Mouse (Mus musculus) neural tube, embryonic 14.5 days (tissue): ENCODE measurements around the gene Slx1b. TPM values are rescaled to one million over a fixed set of nuclear protein-coding genes. Genes with fewer than 3 reads are reported as not detected.

ENCODE experiments used
- ATAC-seq: fragments of 200-750 bp; cut with Nextera tagmentation; 2 replicates; pipeline ENCODE4 v1.8.0; 2017; ENCODE audit warnings: low read depth, mild to moderate bottlenecking, moderate TSS enrichment, moderate library complexity
- H3K27ac ChIP-seq: fragments of 300-500 bp; sonication (generic); 2 replicates; pipeline ENCODE4 v1.5.1; 2014; ENCODE audit warnings: low read depth, mild to moderate bottlenecking, control low read depth, low read length, moderate library complexity, mixed read lengths
- H3K27me3 ChIP-seq: fragments of 300-500 bp; sonication (generic); 2 replicates; pipeline ENCODE4 v1.6.1; 2014; ENCODE audit warnings: low read length; ENCODE audit not compliant: control insufficient read depth, insufficient read depth
- H3K36me3 ChIP-seq: fragments of 300-500 bp; sonication (generic); 2 replicates; pipeline ENCODE4 v1.6.1; 2014; ENCODE audit warnings: low read length, mixed read lengths; ENCODE audit not compliant: control insufficient read depth, insufficient read depth
- H3K4me1 ChIP-seq: fragments of 300-500 bp; sonication (generic); 2 replicates; pipeline ENCODE4 v1.6.1; 2014; ENCODE audit warnings: low read length; ENCODE audit not compliant: control insufficient read depth, insufficient read depth
- H3K4me2 ChIP-seq: fragments of 300-500 bp; sonication (generic); 2 replicates; pipeline ENCODE4 v1.6.1; 2014; ENCODE audit warnings: mild to moderate bottlenecking, low read depth, low read length, control low read depth
- H3K4me3 ChIP-seq: fragments of 300-500 bp; sonication (generic); 2 replicates; pipeline ENCODE4 v1.5.1; 2014; ENCODE audit warnings: low read depth, low read length, control low read depth, mixed read lengths
- H3K9ac ChIP-seq: fragments of 300-500 bp; sonication (generic); replicated peaks from 2 replicates; pipeline ENCODE4 v1.6.1; 2014; ENCODE audit warnings: low read depth, mild to moderate bottlenecking, control low read depth, low read length, mixed read lengths
- H3K9me3 ChIP-seq: fragments of 300-500 bp; sonication (generic); 2 replicates; pipeline ENCODE4 v1.6.1; 2016; ENCODE audit warnings: low read length; ENCODE audit not compliant: control insufficient read depth
- WGBS: fragments of 180-500 bp; shearing (Covaris S2); extraction: QIAGEN DNeasy Blood & Tissue Kit; methylation state at CpG from one replicate; pipeline ENCODE4 v1.1.7; 2014; 5-methylcytosine and 5-hydroxymethylcytosine counted together
- polyA plus RNA-seq: library from polyadenylated mRNA; unstranded; fragments of >200 nt; fragmentation: Nextera tagmentation; extraction: Ambion mirVana; gene quantifications from 2 replicates; pipeline ENCODE4 v1.2.1, GENCODE M21; 2014

Slx1b gene
- polyA plus RNA-seq, 1 experiment from 2014 or later, result 11.2 TPM

DNA sequence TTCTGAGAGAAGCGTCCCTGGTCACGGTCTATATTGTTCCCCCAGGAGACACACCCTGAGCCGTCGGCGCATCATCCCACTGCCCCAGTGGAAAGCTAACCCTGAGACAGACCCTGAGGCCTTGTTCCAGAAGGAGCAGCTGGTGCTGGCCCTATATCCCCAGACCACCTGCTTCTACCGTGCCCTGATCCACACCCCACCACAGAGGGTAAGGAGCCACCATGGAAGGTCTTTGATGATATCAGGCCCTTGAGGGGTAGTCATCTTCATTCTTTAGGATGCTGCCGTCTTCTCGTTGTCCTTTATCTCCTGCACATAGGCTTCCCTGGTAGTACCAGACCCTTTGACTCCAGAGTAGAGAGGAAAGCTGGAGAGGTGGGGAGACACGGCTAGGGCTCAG, 23.5 kb downstream of the Slx1b start:
- no peaks in the 10 kb centered on the region for H3K4me1 ChIP-seq
- no peak overlapping the region for H3K4me3 ChIP-seq
- H3K36me3 ChIP-seq, result peaks cover 9% of the 10 kb centered on the region; the same call in 1 of the 2 replicates
- no peak overlapping the region for H3K27ac ChIP-seq
- no peaks in the 10 kb centered on the region for H3K9me3 ChIP-seq
- 94% methylated on average over 9 of the region's 9 CpGs for WGBS
- no peak overlapping the region for H3K9ac ChIP-seq
- no peaks in the 10 kb centered on the region for H3K27me3 ChIP-seq
- ATAC-seq, result no peak
- no peak overlapping the region for H3K4me2 ChIP-seq

DNA sequence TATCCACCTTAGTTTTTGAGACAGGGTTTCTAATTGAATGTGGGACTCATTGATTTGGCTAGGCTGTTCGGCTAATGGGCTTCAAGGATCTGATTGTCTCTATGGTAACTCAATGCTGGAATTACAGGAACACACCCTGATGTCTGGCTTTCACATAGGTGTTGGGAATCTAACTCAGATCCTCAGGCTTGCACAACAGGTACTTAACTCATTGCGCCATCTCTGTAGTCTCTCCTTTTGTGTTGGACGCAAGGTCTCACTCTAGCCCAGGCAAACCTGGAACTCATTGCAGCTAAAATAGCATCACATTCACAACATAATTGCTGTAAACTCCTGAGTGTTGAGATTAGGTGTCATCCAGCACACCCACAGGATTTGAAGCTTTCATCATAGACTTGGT, 25.4 kb downstream of the Slx1b start:
- no peak for ATAC-seq
- WGBS, result 87% methylated on average over 3 of the region's 3 CpGs
- no peak overlapping the region for H3K4me2 ChIP-seq
- H3K27ac ChIP-seq, result no peak overlapping the region
- H3K9ac ChIP-seq, result no peak overlapping the region
- H3K4me3 ChIP-seq, result no peak overlapping the region
- H3K4me1 ChIP-seq, result no peaks in the 10 kb centered on the region
- no peaks in the 10 kb centered on the region for H3K9me3 ChIP-seq
- no peaks in the 10 kb centered on the region for H3K27me3 ChIP-seq
- peaks cover 12% of the 10 kb centered on the region; the same call in 1 of the 2 replicates for H3K36me3 ChIP-seq

- no peak for ATAC-seq
- H3K4me1 ChIP-seq, result no peaks in the 10 kb centered on the region
- no peaks in the 10 kb centered on the region for H3K27me3 ChIP-seq
- H3K9ac ChIP-seq, result no peak overlapping the region
- H3K9me3 ChIP-seq, result no peaks in the 10 kb centered on the region
- no peak overlapping the region for H3K4me2 ChIP-seq
- no peak overlapping the region for H3K4me3 ChIP-seq
- H3K27ac ChIP-seq, result no peak overlapping the region
- peaks cover 15% of the 10 kb centered on the region; the same call in 1 of the 2 replicates for H3K36me3 ChIP-seq
- 86% methylated on average over 5 of the region's 5 CpGs for WGBS
Measured at GRCm38 (mm10) chr7:126668452-126668851, 27.1 kb downstream of the Slx1b start.

- no peaks in the 10 kb centered on the region for H3K9me3 ChIP-seq
- no peaks in the 10 kb centered on the region for H3K27me3 ChIP-seq
- no peak for ATAC-seq
- 78% methylated on average over 9 of the region's 9 CpGs for WGBS
- H3K9ac ChIP-seq, result no peak overlapping the region
- H3K36me3 ChIP-seq, result peaks cover 22% of the 10 kb centered on the region
- H3K4me2 ChIP-seq, result no peak overlapping the region
- H3K27ac ChIP-seq, result no peak overlapping the region
- no peak overlapping the region for H3K4me3 ChIP-seq
- H3K4me1 ChIP-seq, result no peaks in the 10 kb centered on the region
Measured at GRCm38 (mm10) chr7:126667495-126668090, 28.0 kb downstream of the Slx1b start.

- peaks cover 15% of the 10 kb centered on the region for H3K36me3 ChIP-seq
- H3K4me2 ChIP-seq, result no peak overlapping the region
- no peaks in the 10 kb centered on the region for H3K27me3 ChIP-seq
- no peaks in the 10 kb centered on the region for H3K4me1 ChIP-seq
- H3K27ac ChIP-seq, result no peak overlapping the region
- no peak overlapping the region for H3K9ac ChIP-seq
- no peaks in the 10 kb centered on the region for H3K9me3 ChIP-seq
- no peak for ATAC-seq
- H3K4me3 ChIP-seq, result no peak overlapping the region
- WGBS, result 95% methylated on average over 3 of the region's 3 CpGs
Measured at GRCm38 (mm10) chr7:126665269-126665668, 30.3 kb downstream of the Slx1b start.

- no peak overlapping the region for H3K27ac ChIP-seq
- WGBS, result 78% methylated on average over 8 of the region's 8 CpGs
Measured at GRCm38 (mm10) chr7:126663646-126664045, 31.9 kb downstream of the Slx1b start.

DNA sequence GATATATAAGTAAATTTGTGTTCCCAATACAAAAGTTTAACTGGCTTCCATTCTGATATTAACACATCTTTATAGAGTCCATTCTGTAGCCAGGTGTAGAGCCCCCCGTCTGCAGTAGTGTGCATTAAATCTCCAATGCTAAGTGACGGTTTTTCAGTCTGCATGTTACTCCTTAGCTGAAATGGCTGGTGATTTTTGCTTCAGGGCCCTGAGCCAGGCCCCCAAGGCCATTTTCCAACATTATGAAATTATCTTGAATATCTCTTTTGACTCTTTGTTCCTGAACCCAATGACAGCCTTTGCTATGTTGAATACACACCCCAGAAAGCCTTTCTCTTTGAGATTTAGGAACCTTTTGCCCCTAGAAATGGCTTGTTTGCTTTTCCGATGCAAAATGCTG, 35.8 kb downstream of the Slx1b start:
- Histone ChIP-seq H3K27me3 (no peaks in the 10 kb centered on the region), H3K4me3 (no peak overlapping the region), H3K27ac (no peak overlapping the region), H3K9ac (no peak overlapping the region), H3K9me3 (no peaks in the 10 kb centered on the region), H3K36me3 (peaks cover 8% of the 10 kb centered on the region), H3K4me1 (no peaks in the 10 kb centered on the region), H3K4me2 (no peak overlapping the region)
- ATAC-seq, result no peak
- 80% methylated on average over 3 of the region's 3 CpGs for WGBS

More at GRCm38 (mm10) chr7:126663646-126664045, 31.9 kb downstream of the Slx1b start:
- H3K9me3 ChIP-seq, result no peaks in the 10 kb centered on the region
- no peak overlapping the region for H3K4me2 ChIP-seq
- peaks cover 15% of the 10 kb centered on the region for H3K36me3 ChIP-seq
- H3K4me3 ChIP-seq, result no peak overlapping the region
- no peaks in the 10 kb centered on the region for H3K27me3 ChIP-seq
- no peak overlapping the region for H3K9ac ChIP-seq
- no peaks in the 10 kb centered on the region for H3K4me1 ChIP-seq
- ATAC-seq, result no peak

GRCm38 (mm10) chr7:126657522-126657921, 38.1 kb downstream of the Slx1b start:
- H3K36me3 ChIP-seq, result peaks cover 1% of the 10 kb centered on the region
- 65% methylated on average over 1 of the region's 1 CpGs for WGBS
- H3K4me3 ChIP-seq, result no peak overlapping the region
- no peaks in the 10 kb centered on the region for H3K27me3 ChIP-seq
- no peaks in the 10 kb centered on the region for H3K9me3 ChIP-seq
- H3K4me2 ChIP-seq, result no peak overlapping the region
- H3K9ac ChIP-seq, result no peak overlapping the region
- H3K27ac ChIP-seq, result no peak overlapping the region
- ATAC-seq, result no peak
- no peaks in the 10 kb centered on the region for H3K4me1 ChIP-seq

DNA sequence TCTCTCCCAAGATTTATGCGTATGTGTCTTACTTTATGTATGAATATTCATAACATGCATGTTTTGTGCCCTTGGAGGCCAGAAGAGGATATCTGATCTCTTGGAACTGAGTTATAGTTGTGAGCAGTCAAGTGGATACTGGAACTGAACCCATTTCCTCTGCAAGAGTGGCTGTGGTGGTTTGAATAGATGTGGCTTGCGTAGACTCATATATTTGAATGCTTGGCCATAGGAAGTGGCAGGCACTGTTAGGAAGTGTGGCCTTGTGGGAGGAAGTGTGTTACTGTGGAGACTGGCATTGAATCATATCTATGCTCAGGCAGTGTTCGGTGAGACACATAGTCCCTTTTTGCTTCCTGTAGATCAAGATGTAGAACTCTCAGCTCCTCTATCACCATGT, 39.9 kb downstream of the Slx1b start:
- Histone ChIP-seq H3K4me3 (no peak overlapping the region), H3K9ac (no peak overlapping the region), H3K4me1 (no peaks in the 10 kb centered on the region), H3K27ac (no peak overlapping the region), H3K4me2 (no peak overlapping the region), H3K36me3 (no peaks in the 10 kb centered on the region), H3K27me3 (no peaks in the 10 kb centered on the region), H3K9me3 (no peaks in the 10 kb centered on the region)
- ATAC-seq, result no peak
- 98% methylated on average over 3 of the region's 3 CpGs for WGBS
